Mouse (Mus musculus) small intestine, adult 2 months (tissue): ENCODE results near the gene Kcnj14.

Source experiments
- CTCF ChIP-seq: fragments of 200-500 bp; IDR thresholded peaks from 2 replicates; pipeline ENCODE4 v1.5.1; 2012; ENCODE audit warnings: low read depth, mild to moderate bottlenecking, control low read depth, inconsistent platforms, low read length, moderate library complexity, mixed read lengths; ENCODE audit not compliant: insufficient replicate concordance, insufficient read length; ENCODE audit errors: extremely low read depth
- POLR2A ChIP-seq: fragments of 200-500 bp; IDR thresholded peaks from 2 replicates; pipeline ENCODE4 v1.6.1; 2012; ENCODE audit warnings: low read depth, mild to moderate bottlenecking, control low read depth, inconsistent platforms, low read length, moderate library complexity

GRCm38 (mm10) chr7:45808471-45808870 is 16.1 kb downstream of the Kcnj14 start:
- no peak for TF ChIP-seq CTCF
- TF ChIP-seq POLR2A: no peak
